Mouse (Mus musculus) T-helper 17 cell (primary cell): ENCODE data around the gene Ccdc167.

Experiments used
- in situ Hi-C, 2 experiments: fragments of 300-600 bp; cut with MboI, MseI; formaldehyde crosslinking; loops; 1 replicate in 1 of 2; 2 replicates in 1 of 2; pipeline ENCODE4 v1.15.1; 2025; ENCODE audit warnings: high pct_unique_total_duplicates in 2 of 2

The Ccdc167 gene

GRCm38 (mm10) chr17:29688610-29689009, 28.2 kb downstream of the Ccdc167 start:
- in situ Hi-C loops = no loop called here

- in situ Hi-C loops = no loop called here
These were observed 29.5 kb downstream of the Ccdc167 start for GRCm38 (mm10) chr17:29687373-29687772.

GRCm38 (mm10) chr17:29686771-29687170, 30.1 kb downstream of the Ccdc167 start:
- in situ Hi-C loops = no loop called here

- in situ Hi-C loops = no loop called here
These were observed 32.6 kb downstream of the Ccdc167 start for GRCm38 (mm10) chr17:29684275-29684674.

GRCm38 (mm10) chr17:29683127-29683526, 33.7 kb downstream of the Ccdc167 start:
- in situ Hi-C loops = no loop called here

- in situ Hi-C loops = no loop called here
These were observed 34.6 kb downstream of the Ccdc167 start for GRCm38 (mm10) chr17:29682261-29682660.

- in situ Hi-C loops = no loop called here
These were observed 35.2 kb downstream of the Ccdc167 start for GRCm38 (mm10) chr17:29681669-29682068.

GRCm38 (mm10) chr17:29680921-29681320, 35.9 kb downstream of the Ccdc167 start:
- in situ Hi-C loops = no loop called here

- in situ Hi-C loops = no loop called here
These were observed 36.7 kb downstream of the Ccdc167 start for GRCm38 (mm10) chr17:29680174-29680573.

- in situ Hi-C loops = no loop called here
These were observed 37.6 kb downstream of the Ccdc167 start for GRCm38 (mm10) chr17:29679038-29679767.

- in situ Hi-C loops = no loop called here
These were observed 38.3 kb downstream of the Ccdc167 start for GRCm38 (mm10) chr17:29678526-29678925.

GRCm38 (mm10) chr17:29673325-29673724, 43.5 kb downstream of the Ccdc167 start:
- in situ Hi-C loops = no loop called here

GRCm38 (mm10) chr17:29671021-29671420, 45.8 kb downstream of the Ccdc167 start:
- in situ Hi-C loops = no loop called here

GRCm38 (mm10) chr17:29669936-29670335, 46.9 kb downstream of the Ccdc167 start:
- in situ Hi-C loops = loop anchor here in 1 of 2 experiments (10.0 kb wide), 1 partner anchor 1455 kb away; no protein-coding TSS in a partner anchor

GRCm38 (mm10) chr17:29669030-29669429, 47.8 kb downstream of the Ccdc167 start:
- in situ Hi-C loops = loop anchor here in 1 of 2 experiments (10.0 kb wide), 1 partner anchor 1454 kb away; no protein-coding TSS in a partner anchor

- in situ Hi-C loops = loop anchor here in 1 of 2 experiments (10.0 kb wide), 1 partner anchor 1454 kb away; no protein-coding TSS in a partner anchor
These were observed 48.5 kb downstream of the Ccdc167 start for GRCm38 (mm10) chr17:29668051-29668986.

GRCm38 (mm10) chr17:29662145-29662544, 54.7 kb downstream of the Ccdc167 start:
- in situ Hi-C loops = loop anchor here in 1 of 2 experiments (10.0 kb wide), 1 partner anchor 1447 kb away; no protein-coding TSS in a partner anchor

- in situ Hi-C loops = loop anchor here in 1 of 2 experiments (10.0 kb wide), 1 partner anchor 1446 kb away; no protein-coding TSS in a partner anchor
These were observed 56.0 kb downstream of the Ccdc167 start for GRCm38 (mm10) chr17:29660762-29661391.

GRCm38 (mm10) chr17:29660076-29660761, 56.6 kb downstream of the Ccdc167 start, which contains the start of gene Cmtr1:
Cmtr1 (plus strand) TSS chr17:29660595.
- in situ Hi-C loops = loop anchor here in 1 of 2 experiments (10.0 kb wide), 1 partner anchor 1445 kb away; no protein-coding TSS in a partner anchor

- in situ Hi-C loops = no loop called here
These were observed 58.6 kb downstream of the Ccdc167 start for GRCm38 (mm10) chr17:29658249-29658648.

- in situ Hi-C loops = no loop called here
These were observed 74.6 kb downstream of the Ccdc167 start for GRCm38 (mm10) chr17:29642219-29642618.
